12 mouse cellular contexts compared by ENCODE assay signal in the genomic region with DNA sequence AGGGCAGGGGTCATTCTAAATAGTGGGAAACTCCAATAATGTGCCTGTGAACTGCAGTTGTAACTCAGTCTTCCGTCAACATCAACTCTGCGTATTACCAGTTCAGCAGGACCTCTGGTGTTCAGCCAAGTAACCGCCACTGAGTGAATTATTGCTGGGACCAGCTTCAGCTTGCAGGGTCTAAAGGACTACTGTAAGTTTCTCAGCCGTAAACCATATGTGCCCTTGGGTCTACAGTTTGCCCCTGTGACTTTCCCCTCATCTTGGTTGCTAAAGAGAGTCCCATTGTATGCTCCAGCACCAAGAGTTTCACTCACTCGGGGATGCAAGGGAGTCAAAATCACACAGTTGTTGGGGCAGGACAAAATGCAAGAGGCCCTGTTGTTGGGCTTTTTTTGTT.
DNase-seq lines count a peak whose midpoint lies in the region; ATAC-seq lines count a peak whose summit lies in the region.
"Had no signal": no experiment of that assay in that cellular context is flagged by ENCODE, and none has a peak within 500 bp of the region (broad histone marks: within the 10 kb centered on the region; RNA-seq: fewer than 3 reads in every experiment).

No protein-coding gene starts in this region.

- no peaks in the 10 kb centered on the region for H3K27me3 ChIP-seq in heart, embryonic 11.5 days (ENCODE audit: control insufficient read depth, insufficient read depth, low read length)
- H3K27me3 ChIP-seq in midbrain, embryonic 11.5 days (ENCODE audit: control insufficient read depth, insufficient read depth, low read length), result no peaks in the 10 kb centered on the region
- H3K27me3 ChIP-seq in midbrain, embryonic 15.5 days (replicated peaks), result no peaks in the 10 kb centered on the region
- H3K27me3 ChIP-seq in forebrain, embryonic 16.5 days (replicated peaks; ENCODE audit: control insufficient read depth, insufficient read depth, low read length), result no peaks in the 10 kb centered on the region

- peak; percentile 72 for DNase-seq in heart, adult 11 months
- peak; percentile 54 for DNase-seq in midbrain, embryonic 11.5 days (ENCODE audit: low spot score, missing footprints)
- DNase-seq in mesoderm, embryonic 11.5 days (ENCODE audit: low read depth, low spot score), result peak; percentile 72
- DNase-seq in right cerebral cortex, postnatal 10 days (ENCODE audit: low spot score in 2 of 2), result no peak
- no peak for DNase-seq in heart, postnatal 14 days
- DNase-seq: B cell, adult 2 months; heart, adult 2 months; right cerebral cortex, postnatal 4 days had no signal

- no peaks in the 10 kb centered on the region for H3K36me3 ChIP-seq in heart, embryonic 11.5 days (ENCODE audit: control insufficient read depth, insufficient read depth, low read length)
- H3K36me3 ChIP-seq in midbrain, embryonic 11.5 days (ENCODE audit: control insufficient read depth, insufficient read depth, low read length), result no peaks in the 10 kb centered on the region
- H3K36me3 ChIP-seq in midbrain, embryonic 15.5 days (replicated peaks), result no peaks in the 10 kb centered on the region
- no peaks in the 10 kb centered on the region for H3K36me3 ChIP-seq in forebrain, embryonic 16.5 days (ENCODE audit: control insufficient read depth, insufficient read depth)

- no peak for ATAC-seq in heart, embryonic 11.5 days (replicated peaks; ENCODE audit: insufficient number of reproducible peaks, low FRiP score, low TSS enrichment)
- no peak for ATAC-seq in midbrain, embryonic 11.5 days (ENCODE audit: low FRiP score)
- no peak for ATAC-seq in midbrain, embryonic 15.5 days (replicated peaks)
- ATAC-seq in forebrain, embryonic 16.5 days, result peak; percentile 65
- ATAC-seq: activated CD4-positive, CD25-positive, alpha-beta regulatory T cell, adult 4 months had no signal

- no peak overlapping the region for H3K4me3 ChIP-seq in heart, embryonic 11.5 days (ENCODE audit: low read depth, low read length)
- H3K4me3 ChIP-seq in midbrain, embryonic 11.5 days (ENCODE audit: low read depth, low read length), result no peak overlapping the region
- H3K4me3 ChIP-seq in midbrain, embryonic 15.5 days, result no peak overlapping the region
- no peak overlapping the region for H3K4me3 ChIP-seq in forebrain, embryonic 16.5 days (replicated peaks; ENCODE audit: low read length)
- H3K4me3 ChIP-seq: heart, adult 2 months had no signal

- H3K27ac ChIP-seq in heart, embryonic 11.5 days (ENCODE audit: low read depth, low read length), result no peak overlapping the region
- no peak overlapping the region for H3K27ac ChIP-seq in midbrain, embryonic 11.5 days (ENCODE audit: low read depth, low read length)
- H3K27ac ChIP-seq in midbrain, embryonic 15.5 days, result no peak overlapping the region
- 0 out of 2 replicates have a peak overlapping the region, but pooled peaks have one; percentile 10 for H3K27ac ChIP-seq in forebrain, embryonic 16.5 days (ENCODE audit: low read length)
- H3K27ac ChIP-seq: heart, adult 2 months had no signal

- intact Hi-C loops in heart, postnatal 14 days (cut with DNase I), result no loop called here

- no peaks in the 10 kb centered on the region for H3K9me3 ChIP-seq in heart, embryonic 11.5 days (replicated peaks; ENCODE audit: control insufficient read depth, low read length)
- no peaks in the 10 kb centered on the region for H3K9me3 ChIP-seq in midbrain, embryonic 11.5 days (ENCODE audit: control insufficient read depth, low read length)
- H3K9me3 ChIP-seq in midbrain, embryonic 15.5 days, result no peaks in the 10 kb centered on the region
- H3K9me3 ChIP-seq in forebrain, embryonic 16.5 days (ENCODE audit: control insufficient read depth, low read length), result no peaks in the 10 kb centered on the region

- H3K4me1 ChIP-seq in heart, embryonic 11.5 days (ENCODE audit: control insufficient read depth, insufficient read depth, low read length), result no peaks in the 10 kb centered on the region
- peaks cover 2% of the 10 kb centered on the region for H3K4me1 ChIP-seq in midbrain, embryonic 11.5 days (ENCODE audit: control insufficient read depth, insufficient read depth, low read length)
- no peaks in the 10 kb centered on the region for H3K4me1 ChIP-seq in midbrain, embryonic 15.5 days
- H3K4me1 ChIP-seq in forebrain, embryonic 16.5 days (replicated peaks; ENCODE audit: control insufficient read depth, insufficient read depth, low read length), result peaks cover 17% of the 10 kb centered on the region

- H3K9ac ChIP-seq in heart, embryonic 11.5 days (ENCODE audit: low read depth, low read length), result no peak overlapping the region
- no peak overlapping the region for H3K9ac ChIP-seq in midbrain, embryonic 11.5 days (ENCODE audit: low read length)
- H3K9ac ChIP-seq in midbrain, embryonic 15.5 days, result no peak overlapping the region
- no peak overlapping the region for H3K9ac ChIP-seq in forebrain, embryonic 16.5 days (replicated peaks; ENCODE audit: low read depth, low read length)

- 76% methylated on average over 5 of the region's 5 CpGs for WGBS in heart, embryonic 11.5 days (ENCODE audit: insufficient replicate concordance)
- WGBS in midbrain, embryonic 11.5 days, result 91% methylated on average over 5 of the region's 5 CpGs
- 75% methylated on average over 5 of the region's 5 CpGs for WGBS in midbrain, embryonic 15.5 days
- WGBS in forebrain, embryonic 16.5 days, result 35% methylated on average over 5 of the region's 5 CpGs

- no peak overlapping the region for H3K4me2 ChIP-seq in heart, embryonic 11.5 days
- no peak overlapping the region for H3K4me2 ChIP-seq in midbrain, embryonic 11.5 days
- H3K4me2 ChIP-seq in midbrain, embryonic 15.5 days, result no peak overlapping the region
- H3K4me2 ChIP-seq in forebrain, embryonic 16.5 days (ENCODE audit: low read length), result no peak overlapping the region

Comparison
In these comparisons a context has a peak if more than half of its experiments do, and no peak if none do; other contexts are left out.
1. DNase-seq: peak in heart, adult 11 months (single experiment), midbrain, embryonic 11.5 days (single experiment) and mesoderm, embryonic 11.5 days (single experiment); none in right cerebral cortex, postnatal 10 days (0 of 2) and heart, postnatal 14 days (0 of 2).